Mouse (Mus musculus): ENCODE measurements around the gene Tfdp2.

- TF ChIP-seq CTCF (IDR thresholded peaks at IDR 0.05; ENCODE audit: control insufficient read depth, insufficient read depth, low read length) (no peak), POLR2A (IDR thresholded peaks at IDR 0.05; ENCODE audit: borderline replicate concordance, control insufficient read depth, low read depth, low read length) (no peak)
Measured at GRCm38 (mm10) chr9:96353121-96353769, 157.2 kb downstream of the Tfdp2 start.
